Mouse (Mus musculus) stomach, postnatal 0 days (tissue): Measurements from ENCODE around the gene Hcls1. TPM values are rescaled to one million over a fixed set of nuclear protein-coding genes. Genes with fewer than 3 reads are reported as not detected.

Experiments used
- ATAC-seq: fragments of 200-750 bp; cut with Nextera tagmentation; 2 replicates; pipeline ENCODE4 v1.8.0; 2017; ENCODE audit not compliant: low FRiP score, low TSS enrichment
- DNase-seq: peaks from one replicate; pipeline ENCODE4 v3.0.0-alpha.2; 2016; ENCODE audit warnings: low spot score
- H3K27ac ChIP-seq: fragments of 300-500 bp; sonication (generic); replicated peaks from 2 replicates; pipeline ENCODE4 v1.5.1; 2014; ENCODE audit warnings: mild to moderate bottlenecking, control low read depth
- H3K27me3 ChIP-seq: fragments of 300-500 bp; sonication (generic); 2 replicates; pipeline ENCODE4 v1.6.1; 2014; ENCODE audit warnings: low read length; ENCODE audit not compliant: control insufficient read depth, insufficient read depth
- H3K36me3 ChIP-seq: fragments of 300-500 bp; sonication (generic); 2 replicates; pipeline ENCODE4 v1.6.1; 2014; ENCODE audit warnings: low read length, mixed read lengths; ENCODE audit not compliant: control insufficient read depth, insufficient read depth
- H3K4me1 ChIP-seq: fragments of 300-500 bp; sonication (generic); replicated peaks from 2 replicates; pipeline ENCODE4 v1.6.1; 2014; ENCODE audit warnings: antibody characterized with exemption; ENCODE audit not compliant: control insufficient read depth, insufficient read depth
- H3K4me2 ChIP-seq: fragments of 300-500 bp; sonication (generic); replicated peaks from 2 replicates; pipeline ENCODE4 v1.6.1; 2014; ENCODE audit warnings: low read depth, mild to moderate bottlenecking, control low read depth, moderate library complexity
- H3K4me3 ChIP-seq: fragments of 300-500 bp; sonication (generic); 2 replicates; pipeline ENCODE4 v1.5.1; 2014; ENCODE audit warnings: low read depth, low read length, control low read depth
- H3K9ac ChIP-seq: fragments of 300-500 bp; sonication (generic); 2 replicates; pipeline ENCODE4 v1.6.1; 2014; ENCODE audit warnings: mild to moderate bottlenecking, low read length, control low read depth, mixed read lengths
- H3K9me3 ChIP-seq: fragments of 300-500 bp; sonication (generic); 2 replicates; pipeline ENCODE4 v1.6.1; 2016; ENCODE audit warnings: low read length; ENCODE audit not compliant: control insufficient read depth
- CTCF ChIP-seq: IDR thresholded peaks from 2 replicates; pipeline ENCODE4 v1.5.1; 2016; ENCODE audit warnings: antibody characterized with exemption, low read depth, mild to moderate bottlenecking, moderate library complexity
- EP300 ChIP-seq: optimal IDR thresholded peaks from 2 replicates; pipeline ENCODE3; 2016; ENCODE audit warnings: antibody characterized with exemption
- WGBS: fragments of 180-500 bp; shearing (Covaris S2); extraction: QIAGEN DNeasy Blood & Tissue Kit; methylation state at CpG from one replicate; pipeline ENCODE4 v1.1.7; 2014; 5-methylcytosine and 5-hydroxymethylcytosine counted together
- polyA plus RNA-seq: library from polyadenylated mRNA; unstranded; fragments of >200 nt; fragmentation: Nextera tagmentation; extraction: Ambion mirVana; gene quantifications from 2 replicates; pipeline ENCODE4 v1.2.1, GENCODE M21; 2015

Hcls1 gene
- polyA plus RNA-seq, 1 experiment from 2014 or later, result 3.7 TPM

GRCm38 (mm10) chr16:36926514-36927447 lies 8.0 kb upstream of the Hcls1 start:
- H3K27me3 ChIP-seq, result no peaks in the 10 kb centered on the region
- no peaks in the 10 kb centered on the region for H3K9me3 ChIP-seq
- H3K9ac ChIP-seq, result no peak overlapping the region
- no peak overlapping the region for H3K27ac ChIP-seq
- 91% methylated on average over 10 of the region's 10 CpGs for WGBS
- H3K4me3 ChIP-seq, result no peak overlapping the region
- TF ChIP-seq CTCF, result no peak
- TF ChIP-seq EP300, result no peak
- DNase-seq (no peak), ATAC-seq (no peak)
- no peaks in the 10 kb centered on the region for H3K4me1 ChIP-seq
- H3K4me2 ChIP-seq, result no peak overlapping the region
- peaks cover 46% of the 10 kb centered on the region for H3K36me3 ChIP-seq

GRCm38 (mm10) chr16:36927495-36928105 lies 7.2 kb upstream of the Hcls1 start:
- DNase-seq, result no peak
- WGBS, result 83% methylated on average over 10 of the region's 10 CpGs
- TF ChIP-seq CTCF (no peak), EP300 (no peak)
- no peaks in the 10 kb centered on the region for H3K9me3 ChIP-seq
- no peaks in the 10 kb centered on the region for H3K4me1 ChIP-seq
- no peak overlapping the region for H3K4me2 ChIP-seq
- peaks cover 54% of the 10 kb centered on the region for H3K36me3 ChIP-seq
- no peak overlapping the region for H3K9ac ChIP-seq
- ATAC-seq, result no peak
- no peak overlapping the region for H3K4me3 ChIP-seq
- H3K27ac ChIP-seq, result no peak overlapping the region
- no peaks in the 10 kb centered on the region for H3K27me3 ChIP-seq

- DNase-seq, result no peak
- H3K4me3 ChIP-seq, result no peak overlapping the region
- ATAC-seq, result no peak
- no peak overlapping the region for H3K27ac ChIP-seq
- H3K4me1 ChIP-seq, result no peaks in the 10 kb centered on the region
- no peak for TF ChIP-seq EP300
- no peak for TF ChIP-seq CTCF
- no peaks in the 10 kb centered on the region for H3K27me3 ChIP-seq
- H3K36me3 ChIP-seq, result peaks cover 56% of the 10 kb centered on the region
- H3K9ac ChIP-seq, result no peak overlapping the region
- 94% methylated on average over 8 of the region's 8 CpGs for WGBS
- no peak overlapping the region for H3K4me2 ChIP-seq
- no peaks in the 10 kb centered on the region for H3K9me3 ChIP-seq
These were observed 6.7 kb upstream of the Hcls1 start for GRCm38 (mm10) chr16:36928106-36928500.

GRCm38 (mm10) chr16:36929216-36929615 lies 5.6 kb upstream of the Hcls1 start:
- DNase-seq (no peak), ATAC-seq (no peak)
- Histone ChIP-seq H3K4me1 (no peaks in the 10 kb centered on the region), H3K9ac (no peak overlapping the region), H3K27ac (no peak overlapping the region), H3K27me3 (no peaks in the 10 kb centered on the region), H3K9me3 (no peaks in the 10 kb centered on the region), H3K36me3 (peaks cover 54% of the 10 kb centered on the region), H3K4me2 (no peak overlapping the region), H3K4me3 (no peak overlapping the region)
- WGBS, result 96% methylated on average over 7 of the region's 7 CpGs
- TF ChIP-seq CTCF, result no peak
- no peak for TF ChIP-seq EP300

GRCm38 (mm10) chr16:36930231-36931136 lies 4.3 kb upstream of the Hcls1 start:
- TF ChIP-seq CTCF, result no peak
- no peak for TF ChIP-seq EP300
- Histone ChIP-seq H3K27me3 (no peaks in the 10 kb centered on the region), H3K4me1 (no peaks in the 10 kb centered on the region), H3K27ac (no peak overlapping the region), H3K4me3 (no peak overlapping the region), H3K9ac (no peak overlapping the region), H3K4me2 (no peak overlapping the region), H3K9me3 (no peaks in the 10 kb centered on the region), H3K36me3 (peaks cover 47% of the 10 kb centered on the region)
- DNase-seq (no peak), ATAC-seq (no peak)
- WGBS, result 75% methylated on average over 11 of the region's 11 CpGs
